Comparison of ENCODE assay signal across 22 mouse cellular contexts in genomic region chr8:82889062-82889720, GRCm38 (mm10). TPM values are rescaled to one million over a fixed set of nuclear protein-coding genes. Genes with fewer than 3 reads are reported as not detected.
DNase-seq lines count a peak whose midpoint lies in the region; ATAC-seq lines count a peak whose summit lies in the region.
"Had no signal": no experiment of that assay in that cellular context is flagged by ENCODE, and none has a peak within 500 bp of the region (broad histone marks: within the 10 kb centered on the region; RNA-seq: fewer than 3 reads in every experiment).

No protein-coding gene starts in this region.

- H3K9ac ChIP-seq in hindbrain, embryonic 14.5 days, result no peak overlapping the region
- no peak overlapping the region for H3K9ac ChIP-seq in neural tube, embryonic 12.5 days
- H3K9ac ChIP-seq in neural tube, embryonic 13.5 days, result no peak overlapping the region
- H3K9ac ChIP-seq: embryonic facial prominence, embryonic 12.5 days; forebrain, embryonic 15.5 days; heart, embryonic 15.5 days; liver, embryonic 12.5 days; liver, postnatal 0 days; stomach, embryonic 15.5 days had no signal

- H3K4me3 ChIP-seq in hindbrain, embryonic 14.5 days (replicated peaks; ENCODE audit: low read length), result no peak overlapping the region
- H3K4me3 ChIP-seq in hindbrain, embryonic 10.5 days, result no peak overlapping the region
- no peak overlapping the region for H3K4me3 ChIP-seq in neural tube, embryonic 12.5 days
- no peak overlapping the region for H3K4me3 ChIP-seq in neural tube, embryonic 13.5 days
- H3K4me3 ChIP-seq in embryonic facial prominence, embryonic 10.5 days, result no peak overlapping the region
- H3K4me3 ChIP-seq: embryonic facial prominence, embryonic 12.5 days; forebrain, embryonic 15.5 days; heart, embryonic 15.5 days; liver, embryonic 12.5 days; stomach, embryonic 15.5 days had no signal

- H3K36me3 ChIP-seq in hindbrain, embryonic 14.5 days (replicated peaks; ENCODE audit: control insufficient read depth, insufficient read depth), result no peaks in the 10 kb centered on the region
- H3K36me3 ChIP-seq in hindbrain, embryonic 10.5 days, result no peaks in the 10 kb centered on the region
- H3K36me3 ChIP-seq in neural tube, embryonic 12.5 days, result no peaks in the 10 kb centered on the region
- no peaks in the 10 kb centered on the region for H3K36me3 ChIP-seq in neural tube, embryonic 13.5 days
- no peaks in the 10 kb centered on the region for H3K36me3 ChIP-seq in embryonic facial prominence, embryonic 10.5 days (replicated peaks)
- H3K36me3 ChIP-seq: embryonic facial prominence, embryonic 12.5 days; forebrain, embryonic 15.5 days; heart, embryonic 15.5 days; liver, embryonic 12.5 days; stomach, embryonic 15.5 days had no signal

- no peak overlapping the region for H3K4me2 ChIP-seq in hindbrain, embryonic 14.5 days (replicated peaks)
- H3K4me2 ChIP-seq in neural tube, embryonic 12.5 days (replicated peaks), result no peak overlapping the region
- no peak overlapping the region for H3K4me2 ChIP-seq in neural tube, embryonic 13.5 days
- H3K4me2 ChIP-seq: embryonic facial prominence, embryonic 12.5 days; forebrain, embryonic 15.5 days; heart, embryonic 15.5 days; liver, embryonic 12.5 days; midbrain, embryonic 11.5 days; stomach, embryonic 15.5 days had no signal

- ATAC-seq in hindbrain, embryonic 14.5 days (ENCODE audit: low FRiP score), result 0 out of 2 replicates have a peak, but pooled peaks have one; percentile 25
- 0 out of 2 replicates have a peak, but pooled peaks have one; percentile 37 for ATAC-seq in neural tube, embryonic 12.5 days (ENCODE audit: low FRiP score, low read depth)
- ATAC-seq in neural tube, embryonic 13.5 days (ENCODE audit: low read depth), result peak; percentile 74
- ATAC-seq: forebrain, embryonic 15.5 days; inflammation-experienced regulatory T-cells, adult 6 months; liver, embryonic 12.5 days; liver, postnatal 0 days had no signal

- WGBS in hindbrain, embryonic 14.5 days, result 68% methylated on average over 10 of the region's 10 CpGs
- 82% methylated on average over 10 of the region's 10 CpGs for WGBS in hindbrain, embryonic 10.5 days
- 50% methylated on average over 10 of the region's 10 CpGs for WGBS in neural tube, embryonic 12.5 days
- 30% methylated on average over 10 of the region's 10 CpGs for WGBS in neural tube, embryonic 13.5 days
- 86% methylated on average over 10 of the region's 10 CpGs for WGBS in embryonic facial prominence, embryonic 10.5 days

- no peaks in the 10 kb centered on the region for H3K9me3 ChIP-seq in hindbrain, embryonic 14.5 days (ENCODE audit: control insufficient read depth, low read length)
- H3K9me3 ChIP-seq in hindbrain, embryonic 10.5 days, result no peaks in the 10 kb centered on the region
- H3K9me3 ChIP-seq in neural tube, embryonic 12.5 days, result no peaks in the 10 kb centered on the region
- no peaks in the 10 kb centered on the region for H3K9me3 ChIP-seq in neural tube, embryonic 13.5 days
- no peaks in the 10 kb centered on the region for H3K9me3 ChIP-seq in embryonic facial prominence, embryonic 10.5 days
- H3K9me3 ChIP-seq: embryonic facial prominence, embryonic 12.5 days; forebrain, embryonic 15.5 days; heart, embryonic 15.5 days; liver, embryonic 12.5 days; stomach, embryonic 15.5 days had no signal

- H3K4me1 ChIP-seq in hindbrain, embryonic 14.5 days (replicated peaks; ENCODE audit: control insufficient read depth, insufficient read depth, low read length), result no peaks in the 10 kb centered on the region
- H3K4me1 ChIP-seq in hindbrain, embryonic 10.5 days (replicated peaks), result no peaks in the 10 kb centered on the region
- peaks cover 4% of the 10 kb centered on the region; the same call in 1 of the 2 replicates for H3K4me1 ChIP-seq in neural tube, embryonic 12.5 days
- peaks cover 29% of the 10 kb centered on the region for H3K4me1 ChIP-seq in neural tube, embryonic 13.5 days (replicated peaks)
- H3K4me1 ChIP-seq in embryonic facial prominence, embryonic 10.5 days, result no peaks in the 10 kb centered on the region
- H3K4me1 ChIP-seq: embryonic facial prominence, embryonic 12.5 days; forebrain, embryonic 15.5 days; liver, embryonic 12.5 days; stomach, embryonic 15.5 days had no signal

- H3K27me3 ChIP-seq in hindbrain, embryonic 14.5 days (ENCODE audit: control insufficient read depth, insufficient read depth, low read length), result no peaks in the 10 kb centered on the region
- H3K27me3 ChIP-seq in hindbrain, embryonic 10.5 days (ENCODE audit: insufficient read depth, poor library complexity, severe bottlenecking), result no peaks in the 10 kb centered on the region
- H3K27me3 ChIP-seq in neural tube, embryonic 12.5 days (replicated peaks), result no peaks in the 10 kb centered on the region
- H3K27me3 ChIP-seq in neural tube, embryonic 13.5 days, result no peaks in the 10 kb centered on the region
- H3K27me3 ChIP-seq in embryonic facial prominence, embryonic 10.5 days (replicated peaks; ENCODE audit: low read depth, poor library complexity, severe bottlenecking), result no peaks in the 10 kb centered on the region
- H3K27me3 ChIP-seq: embryonic facial prominence, embryonic 12.5 days; forebrain, embryonic 15.5 days; heart, embryonic 15.5 days; liver, embryonic 12.5 days; stomach, embryonic 15.5 days had no signal

- no peak overlapping the region for H3K27ac ChIP-seq in hindbrain, embryonic 14.5 days
- H3K27ac ChIP-seq in hindbrain, embryonic 10.5 days, result no peak overlapping the region
- H3K27ac ChIP-seq in neural tube, embryonic 12.5 days, result no peak overlapping the region
- H3K27ac ChIP-seq in neural tube, embryonic 13.5 days (replicated peaks), result peak overlapping the region; percentile 50
- H3K27ac ChIP-seq in embryonic facial prominence, embryonic 10.5 days (replicated peaks), result no peak overlapping the region
- H3K27ac ChIP-seq: embryonic facial prominence, embryonic 12.5 days; forebrain, embryonic 15.5 days; heart, embryonic 15.5 days; liver, embryonic 12.5 days; stomach, embryonic 15.5 days had no signal

- DNase-seq in hindbrain, embryonic 14.5 days (ENCODE audit: low spot score), result no peak
- DNase-seq in hindbrain, embryonic 10.5 days (ENCODE audit: low spot score), result no peak
- DNase-seq in neural tube, embryonic 10.5 days (ENCODE audit: extremely low spot score, low spot score), result no peak
- DNase-seq in embryonic facial prominence, embryonic 10.5 days (ENCODE audit: low spot score), result no peak
- DNase-seq: adrenal gland, postnatal 36 days; B cell, adult 2 months; cerebellum, adult 9-10 months; cerebellum, postnatal 36 days; kidney, adult 11 months; kidney, postnatal 14 days; layer of hippocampus, adult 9-11 months; liver, postnatal 0 days; lung, postnatal 36 days had no signal

RNA-seq across cellular contexts. Expression of gene Rnf150, which starts 26.0 kb away (rescaled TPM):
- polyA plus RNA-seq in hindbrain, embryonic 14.5 days (2014; fragmentation: Nextera tagmentation; extraction: Ambion mirVana), result 2.3 and 2.4 TPM in 2 replicates
- polyA plus RNA-seq in hindbrain, embryonic 10.5 days (2016; fragmentation: Nextera tagmentation; extraction: Ambion mirVana), result 1.2 and 1.3 TPM in 2 replicates
- 2.5 and 2.8 TPM in 2 replicates for polyA plus RNA-seq in neural tube, embryonic 12.5 days (2016; fragmentation: Nextera tagmentation; extraction: Ambion mirVana)
- polyA plus RNA-seq in neural tube, embryonic 13.5 days (2015; fragmentation: Nextera tagmentation; extraction: Ambion mirVana), result 2.7 and 3.0 TPM in 2 replicates
- polyA plus RNA-seq in embryonic facial prominence, embryonic 10.5 days (2016; fragmentation: Nextera tagmentation; extraction: Ambion mirVana), result 1.8 and 2.5 TPM in 2 replicates
- polyA plus RNA-seq: inflammation-experienced regulatory T-cells, adult 6 months had no signal
